Mouse (Mus musculus) limb, embryonic 15.5 days (tissue): ENCODE data around the gene Ptcd2. TPM values are rescaled to one million over a fixed set of nuclear protein-coding genes. Genes with fewer than 3 reads are reported as not detected.
"Not testable (repeated sequence)": the region's sequence is repeated elsewhere in the genome, so short reads cannot be mapped to it uniquely, and the experiment has no call there.

ENCODE experiments used
- ATAC-seq: fragments of 200-750 bp; cut with Nextera tagmentation; 2 replicates; pipeline ENCODE4 v1.8.0; 2017; ENCODE audit warnings: low read depth, moderate TSS enrichment; ENCODE audit not compliant: insufficient number of reproducible peaks, low FRiP score, low TSS enrichment
- H3K27ac ChIP-seq: fragments of 300-500 bp; sonication (generic); 2 replicates; pipeline ENCODE4 v1.5.1; 2015; ENCODE audit warnings: moderate library complexity, mild to moderate bottlenecking, inconsistent platforms
- H3K27me3 ChIP-seq: fragments of 300-500 bp; sonication (generic); 2 replicates; pipeline ENCODE4 v1.6.1; 2015; ENCODE audit warnings: inconsistent platforms
- H3K36me3 ChIP-seq: fragments of 300-500 bp; sonication (generic); 2 replicates; pipeline ENCODE4 v1.6.1; 2015; ENCODE audit warnings: inconsistent platforms
- H3K4me1 ChIP-seq: fragments of 300-500 bp; sonication (generic); 2 replicates; pipeline ENCODE4 v1.6.1; 2015; ENCODE audit warnings: inconsistent platforms
- H3K4me2 ChIP-seq: fragments of 300-500 bp; sonication (generic); 2 replicates; pipeline ENCODE4 v1.6.1; 2015; ENCODE audit warnings: mild to moderate bottlenecking, inconsistent platforms
- H3K4me3 ChIP-seq: fragments of 300-500 bp; sonication (generic); 2 replicates; pipeline ENCODE4 v1.5.1; 2015; ENCODE audit warnings: mild to moderate bottlenecking, inconsistent platforms
- H3K9ac ChIP-seq: fragments of 300-500 bp; sonication (generic); 2 replicates; pipeline ENCODE4 v1.6.1; 2015; ENCODE audit warnings: inconsistent platforms
- H3K9me3 ChIP-seq: fragments of 300-500 bp; sonication (generic); 2 replicates; pipeline ENCODE4 v1.6.1; 2016; ENCODE audit warnings: inconsistent platforms
- WGBS: fragments of 180-500 bp; shearing (Covaris S2); methylation state at CpG from one replicate; pipeline ENCODE4 v1.1.7; 2015; 5-methylcytosine and 5-hydroxymethylcytosine counted together
- polyA plus RNA-seq: library from polyadenylated mRNA; unstranded; fragments of >200 nt; fragmentation: Nextera tagmentation; extraction: Ambion mirVana; gene quantifications from 2 replicates; pipeline ENCODE4 v1.2.1, GENCODE M21; 2015

Gene Ptcd2
- polyA plus RNA-seq, 1 experiment from 2014 or later, result 40.3 TPM

DNA sequence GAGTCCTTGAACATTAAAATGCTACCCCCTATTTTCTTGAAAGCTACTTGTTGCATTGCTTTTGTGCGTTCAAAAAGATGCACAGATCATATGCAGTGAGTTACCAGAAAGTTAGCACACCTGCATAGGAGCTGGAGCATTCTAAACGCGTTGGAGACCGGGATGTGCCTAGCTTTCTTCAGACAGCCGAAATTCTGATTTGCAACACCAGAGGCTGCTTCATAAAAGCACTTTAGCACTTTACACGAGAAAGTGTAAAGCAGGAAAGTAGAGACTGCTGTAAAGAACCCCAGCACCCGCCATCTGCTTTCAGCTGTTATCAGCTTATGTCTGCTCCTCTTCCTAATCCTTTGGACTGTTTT lies 9.0 kb upstream of the Ptcd2 start:
- Histone ChIP-seq H3K4me2 (peak overlapping the region; percentile 69), H3K36me3 (peaks cover 31% of the 10 kb centered on the region), H3K9ac (0 out of 2 replicates have a peak overlapping the region, but pooled peaks have one; percentile 18), H3K4me1 (peaks cover 5% of the 10 kb centered on the region; the same call in 1 of the 2 replicates), H3K9me3 (no peaks in the 10 kb centered on the region), H3K27ac (peak overlapping the region; percentile 85), H3K27me3 (no peaks in the 10 kb centered on the region), H3K4me3 (peak overlapping the region; percentile 46)
- 5% methylated on average over 7 of the region's 7 CpGs for WGBS
- peak; percentile 3; the same call in 1 of the 2 replicates for ATAC-seq

DNA sequence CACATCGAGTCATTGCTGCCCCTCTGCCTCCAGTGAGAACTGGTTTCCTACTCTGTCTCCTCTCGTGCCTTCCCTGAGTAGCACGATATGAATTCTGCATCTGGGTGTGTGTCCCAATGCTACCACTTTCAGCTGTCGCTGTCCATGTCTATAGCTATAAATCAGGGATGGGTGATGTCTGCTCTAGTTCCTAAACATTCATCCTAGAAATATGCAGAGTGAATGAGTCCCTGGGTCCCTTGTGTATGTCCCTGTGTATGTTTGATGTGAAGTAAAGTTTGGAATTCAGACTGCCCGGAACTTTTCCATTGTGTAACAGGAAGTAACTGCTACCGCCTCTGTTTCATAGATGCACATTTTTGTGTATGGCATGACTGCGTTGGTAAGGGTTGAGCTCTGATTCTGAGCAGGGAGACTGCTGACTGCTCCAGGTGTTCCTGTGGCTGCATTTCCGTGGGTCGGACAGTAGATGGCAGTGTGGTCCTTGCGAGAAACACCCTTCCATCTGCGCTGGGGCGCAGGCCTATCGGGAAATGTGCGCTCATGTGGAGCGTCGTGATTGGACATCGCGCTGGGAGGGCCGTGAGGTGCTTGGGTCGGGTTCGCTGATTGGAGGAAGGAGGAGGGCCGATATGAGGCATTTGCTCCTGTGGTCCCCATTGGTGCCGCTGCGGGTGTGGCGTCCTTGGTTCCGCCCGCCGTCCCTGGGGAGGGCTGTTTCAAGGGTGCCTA lies 8.4 kb upstream of the Ptcd2 start:
- peak overlapping the region; percentile 46 for H3K4me3 ChIP-seq
- peaks cover 35% of the 10 kb centered on the region for H3K36me3 ChIP-seq
- no peaks in the 10 kb centered on the region for H3K9me3 ChIP-seq
- 0 out of 2 replicates have a peak overlapping the region, but pooled peaks have one; percentile 18 for H3K9ac ChIP-seq
- H3K27me3 ChIP-seq, result no peaks in the 10 kb centered on the region
- ATAC-seq, result peak; percentile 99
- peak overlapping the region; percentile 85 for H3K27ac ChIP-seq
- H3K4me1 ChIP-seq, result peaks cover 5% of the 10 kb centered on the region; the same call in 1 of the 2 replicates
- 9% methylated on average over 28 of the region's 28 CpGs for WGBS
- H3K4me2 ChIP-seq, result peak overlapping the region; percentile 69

DNA sequence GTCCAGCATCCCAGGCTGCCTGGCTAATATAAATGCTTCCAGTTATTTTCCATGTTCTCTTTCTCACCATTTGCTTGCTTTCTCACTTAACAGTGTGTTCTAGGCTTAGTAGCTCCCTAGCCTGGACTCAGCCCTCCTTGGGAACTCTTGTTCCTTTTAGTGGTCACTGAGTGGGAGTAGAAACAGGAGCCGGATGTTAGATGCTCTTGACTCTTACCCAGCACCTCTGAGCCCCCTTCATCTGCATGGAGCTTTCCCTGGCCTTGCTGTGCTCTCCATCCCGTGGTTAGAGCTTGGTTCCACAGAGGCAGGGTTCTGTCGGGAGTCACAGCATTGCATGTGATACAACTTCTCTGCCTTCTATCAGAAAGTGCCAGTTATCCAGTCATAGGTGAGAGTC lies 7.1 kb upstream of the Ptcd2 start:
- H3K4me1 ChIP-seq, result peaks cover 5% of the 10 kb centered on the region; the same call in 1 of the 2 replicates
- H3K27ac ChIP-seq, result no peak overlapping the region
- no peaks in the 10 kb centered on the region for H3K9me3 ChIP-seq
- no peak overlapping the region for H3K4me3 ChIP-seq
- H3K36me3 ChIP-seq, result peaks cover 31% of the 10 kb centered on the region
- H3K4me2 ChIP-seq, result no peak overlapping the region
- H3K27me3 ChIP-seq, result no peaks in the 10 kb centered on the region
- 79% methylated on average over 3 of the region's 3 CpGs for WGBS
- no peak overlapping the region for H3K9ac ChIP-seq
- no peak for ATAC-seq

DNA sequence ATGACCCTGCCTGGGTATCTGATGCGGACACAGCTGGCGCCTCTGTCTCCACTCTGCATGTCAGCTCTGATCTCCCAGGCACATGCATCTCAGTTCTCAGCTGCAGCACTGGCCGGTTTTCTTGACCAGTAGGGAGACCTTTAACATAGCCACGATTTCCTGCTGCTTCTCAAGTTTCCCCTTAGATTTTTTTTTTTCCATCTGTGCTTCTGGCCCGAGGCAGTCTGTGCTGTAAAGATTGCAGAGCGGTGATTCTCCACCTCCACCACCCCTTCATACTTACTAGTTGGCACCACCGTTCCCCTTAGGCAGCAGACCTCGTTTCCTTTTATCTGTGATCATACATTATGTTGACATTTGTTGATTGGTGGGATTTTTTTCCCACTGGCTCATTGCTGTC lies 6.7 kb upstream of the Ptcd2 start:
- Histone ChIP-seq H3K4me1 (peaks cover 5% of the 10 kb centered on the region; the same call in 1 of the 2 replicates), H3K27ac (no peak overlapping the region), H3K4me2 (no peak overlapping the region), H3K27me3 (no peaks in the 10 kb centered on the region), H3K9ac (no peak overlapping the region), H3K4me3 (no peak overlapping the region), H3K9me3 (no peaks in the 10 kb centered on the region), H3K36me3 (peaks cover 31% of the 10 kb centered on the region)
- 49% methylated on average over 8 of the region's 8 CpGs for WGBS
- no peak for ATAC-seq

DNA sequence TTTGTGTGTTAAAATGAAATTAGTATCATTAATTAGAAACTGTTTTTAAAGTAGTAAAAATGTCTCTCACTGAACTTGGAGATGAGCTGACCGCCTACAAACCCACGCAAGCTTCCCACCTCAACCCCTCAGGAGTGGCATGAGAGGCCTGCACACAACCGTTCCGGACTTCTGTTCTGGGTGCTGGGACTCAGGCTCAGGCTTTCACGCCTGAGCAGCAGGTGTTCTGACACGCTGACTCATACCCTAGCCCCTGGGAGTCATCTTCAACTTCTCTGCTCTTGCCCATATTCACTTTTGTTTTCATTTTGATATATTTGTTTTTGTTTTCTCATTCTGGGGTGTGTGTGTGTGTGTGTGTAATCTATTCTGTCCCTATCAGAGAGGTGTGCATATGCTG lies 5.5 kb upstream of the Ptcd2 start:
- no peak overlapping the region for H3K4me3 ChIP-seq
- no peak for ATAC-seq
- H3K4me1 ChIP-seq, result peaks cover 11% of the 10 kb centered on the region; the same call in 1 of the 2 replicates
- no peak overlapping the region for H3K9ac ChIP-seq
- no peaks in the 10 kb centered on the region for H3K27me3 ChIP-seq
- H3K27ac ChIP-seq, result no peak overlapping the region
- H3K9me3 ChIP-seq, result no peaks in the 10 kb centered on the region
- 86% methylated on average over 6 of the region's 6 CpGs for WGBS
- H3K4me2 ChIP-seq, result no peak overlapping the region
- H3K36me3 ChIP-seq, result peaks cover 28% of the 10 kb centered on the region

DNA sequence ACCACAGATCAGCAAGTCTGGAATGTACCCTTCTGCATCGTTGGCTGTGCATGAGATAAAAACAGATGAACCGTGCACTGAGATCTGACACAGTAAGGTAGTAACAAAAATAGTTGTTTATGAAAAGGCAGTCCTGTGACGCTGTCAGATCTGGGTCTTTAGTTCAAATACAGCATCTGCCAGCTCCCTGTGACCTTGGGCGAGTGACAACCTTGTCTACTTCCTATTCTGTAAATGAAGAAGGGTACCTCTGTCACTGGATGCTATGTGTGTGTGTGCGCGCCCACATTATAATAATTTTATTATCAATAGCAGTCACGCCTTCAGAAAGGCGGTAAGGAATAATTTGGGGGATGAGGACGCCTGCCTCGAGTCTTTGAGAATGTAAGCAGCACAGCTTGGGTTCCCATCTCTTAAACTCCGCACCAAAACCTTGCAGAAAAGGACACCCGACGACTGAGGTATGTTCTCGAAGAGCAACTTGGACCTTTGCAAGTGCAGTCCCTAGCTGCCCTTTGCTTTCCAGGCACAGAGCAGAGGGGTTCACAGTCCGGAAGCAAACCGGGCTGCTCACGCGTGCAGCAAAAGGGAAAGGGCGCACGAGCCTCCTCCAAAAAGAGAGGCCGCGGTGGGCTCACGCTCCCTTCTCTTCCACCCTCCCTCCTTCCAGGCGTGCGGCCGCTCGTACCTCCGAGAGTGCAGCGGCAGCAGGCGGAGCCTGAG lies 468 bp downstream of the Ptcd2 start:
- H3K27ac ChIP-seq, result peak overlapping the region; percentile 94
- H3K27me3 ChIP-seq, result no peaks in the 10 kb centered on the region
- peak overlapping the region; percentile 65 for H3K4me2 ChIP-seq
- H3K4me1 ChIP-seq, result peaks cover 14% of the 10 kb centered on the region
- peak overlapping the region; percentile 77 for H3K4me3 ChIP-seq
- 1% methylated on average over 29 of the region's 30 CpGs for WGBS
- H3K36me3 ChIP-seq, result peaks cover 48% of the 10 kb centered on the region
- H3K9ac ChIP-seq, result peak overlapping the region; percentile 81
- H3K9me3 ChIP-seq, result no peaks in the 10 kb centered on the region
- no peak; the same call in none of the 2 replicates for ATAC-seq

DNA sequence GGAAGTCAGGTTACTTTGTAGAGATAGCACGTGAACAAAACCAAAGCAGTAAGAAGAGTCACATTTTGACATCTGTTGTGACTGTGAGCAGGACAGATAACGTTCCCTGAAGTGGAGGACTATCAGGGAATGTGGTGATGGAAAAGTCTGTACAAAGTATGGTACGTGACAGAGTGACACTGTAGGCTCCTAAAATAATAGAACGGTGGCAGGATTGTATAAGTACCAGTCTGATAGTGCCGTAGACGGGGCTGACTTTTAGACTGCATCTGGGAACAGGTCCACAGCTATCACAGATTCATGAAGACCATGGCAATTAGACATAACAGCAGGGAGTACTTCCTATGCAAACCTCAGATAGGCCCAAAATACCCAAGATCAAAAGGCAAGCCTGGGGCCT lies 3.0 kb downstream of the Ptcd2 start:
- Histone ChIP-seq H3K4me1 (peaks cover 14% of the 10 kb centered on the region), H3K9me3 (no peaks in the 10 kb centered on the region), H3K36me3 (peaks cover 59% of the 10 kb centered on the region), H3K27me3 (no peaks in the 10 kb centered on the region), H3K27ac (no peak overlapping the region), H3K4me2 (no peak overlapping the region), H3K4me3 (no peak overlapping the region), H3K9ac (no peak overlapping the region)
- 96% methylated on average over 6 of the region's 6 CpGs for WGBS
- ATAC-seq, result no peak

DNA sequence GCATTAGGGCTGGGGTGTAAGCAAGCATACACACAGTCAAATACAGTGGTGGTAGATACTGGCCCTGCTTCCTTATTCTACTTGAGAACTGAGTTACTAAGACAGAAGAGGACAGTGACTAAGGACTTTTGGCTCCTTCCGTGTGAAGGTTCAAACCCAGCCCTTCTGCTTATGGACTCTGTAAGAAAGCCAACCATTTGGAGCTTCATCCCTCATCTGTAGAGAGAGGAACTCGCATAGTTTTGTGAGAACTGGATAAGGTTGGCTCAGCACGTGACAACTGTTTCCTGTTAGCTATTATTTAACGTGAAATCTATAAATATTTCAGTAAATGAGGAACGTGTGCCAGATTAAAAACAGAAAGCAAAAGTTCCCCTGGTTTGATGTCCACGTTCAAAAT lies 7.0 kb downstream of the Ptcd2 start:
- WGBS, result 41% methylated on average over 6 of the region's 6 CpGs
- peaks cover 87% of the 10 kb centered on the region for H3K36me3 ChIP-seq
- no peak overlapping the region for H3K9ac ChIP-seq
- no peak overlapping the region for H3K4me3 ChIP-seq
- H3K27ac ChIP-seq, result no peak overlapping the region
- no peaks in the 10 kb centered on the region for H3K27me3 ChIP-seq
- no peaks in the 10 kb centered on the region for H3K4me1 ChIP-seq
- ATAC-seq, result no peak
- H3K9me3 ChIP-seq, result no peaks in the 10 kb centered on the region
- H3K4me2 ChIP-seq, result no peak overlapping the region

DNA sequence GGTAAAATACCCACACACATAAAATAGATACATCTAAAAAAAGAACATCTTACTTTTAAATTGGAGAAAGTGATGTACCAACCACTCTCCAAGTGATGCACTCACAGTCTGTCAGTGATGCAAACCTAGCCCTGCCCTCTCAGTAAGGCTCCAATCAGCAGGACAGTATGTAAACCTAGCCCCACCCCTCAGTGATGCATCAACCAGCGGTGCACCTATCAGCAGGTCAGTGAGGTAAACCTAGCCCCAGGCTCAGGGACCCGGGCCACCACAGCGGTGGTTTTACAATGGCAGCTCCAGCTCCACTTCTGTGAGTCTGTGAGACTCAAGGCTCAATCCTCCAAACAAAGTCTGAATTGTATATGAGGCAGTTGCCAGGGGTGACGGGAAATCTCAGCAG lies 13.2 kb downstream of the Ptcd2 start:
- Histone ChIP-seq H3K4me2 (no peak overlapping the region), H3K9ac (no peak overlapping the region), H3K36me3 (peaks cover 88% of the 10 kb centered on the region), H3K9me3 (no peaks in the 10 kb centered on the region), H3K27ac (no peak overlapping the region), H3K4me3 (no peak overlapping the region), H3K27me3 (no peaks in the 10 kb centered on the region), H3K4me1 (no peaks in the 10 kb centered on the region)
- no peak for ATAC-seq
- WGBS, result 67% methylated on average over 4 of the region's 4 CpGs

DNA sequence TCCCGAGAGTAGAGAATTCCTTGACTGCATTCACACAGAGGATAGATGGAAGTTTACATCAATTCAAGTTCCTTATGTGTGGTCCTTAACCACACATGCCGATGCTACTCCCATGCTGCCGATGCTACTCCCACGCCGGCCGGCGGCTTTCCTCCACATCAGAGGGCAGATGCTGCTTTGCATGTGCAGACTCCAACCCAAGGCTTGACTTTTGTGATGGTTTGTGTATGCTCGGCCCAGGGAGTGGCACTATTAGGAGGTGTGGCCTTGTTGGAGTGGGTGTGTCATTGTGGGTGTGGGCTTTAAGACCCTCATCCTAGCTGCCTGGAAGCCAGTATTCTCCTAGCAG lies 20.2 kb downstream of the Ptcd2 start:
- not testable (repeated sequence) for H3K4me1 ChIP-seq, H3K9me3 ChIP-seq, H3K9ac ChIP-seq, H3K4me3 ChIP-seq, H3K4me2 ChIP-seq, H3K27ac ChIP-seq, ATAC-seq, H3K27me3 ChIP-seq
- peaks cover 78% of the 10 kb centered on the region for H3K36me3 ChIP-seq
- 85% methylated on average over 8 of the region's 8 CpGs for WGBS

DNA sequence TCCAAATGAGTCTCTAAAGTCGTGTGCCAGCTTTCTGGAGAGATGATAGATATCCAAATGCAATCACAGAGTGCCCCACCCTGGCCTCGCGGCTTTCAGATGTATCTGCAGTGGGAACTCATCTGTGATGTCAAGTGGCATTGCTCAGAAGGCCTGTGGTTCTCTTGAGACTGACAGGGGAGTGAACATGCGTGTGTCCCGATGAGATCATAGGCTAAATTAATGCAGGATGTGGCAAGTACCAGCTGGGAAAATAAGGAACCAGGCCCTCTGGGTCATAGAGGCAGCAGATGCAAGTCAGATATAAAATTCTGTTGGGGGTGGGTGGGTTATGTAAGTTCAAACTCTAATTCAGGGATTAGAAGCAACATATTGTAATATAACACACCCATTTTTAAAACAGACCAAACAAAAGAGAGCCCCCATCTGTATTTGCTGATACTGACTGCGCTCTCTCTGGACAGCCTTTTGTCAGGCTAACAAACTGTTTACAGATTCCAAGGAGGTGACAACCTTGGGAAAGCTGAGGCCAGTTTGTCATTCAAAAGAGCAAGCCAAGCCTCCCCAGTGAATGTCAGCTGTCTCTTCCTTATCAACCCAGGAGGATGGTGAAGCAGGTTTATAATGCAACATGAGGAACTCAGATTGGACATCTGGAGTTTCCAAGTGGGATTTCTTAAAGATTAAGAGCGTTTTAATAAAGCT lies 20.7 kb downstream of the Ptcd2 start:
- Histone ChIP-seq H3K36me3 (peaks cover 75% of the 10 kb centered on the region), H3K9ac (no peak overlapping the region), H3K4me2 (no peak overlapping the region), H3K27me3 (no peaks in the 10 kb centered on the region), H3K4me3 (no peak overlapping the region), H3K27ac (no peak overlapping the region), H3K4me1 (no peaks in the 10 kb centered on the region), H3K9me3 (no peaks in the 10 kb centered on the region)
- WGBS, result 74% methylated on average over 7 of the region's 7 CpGs
- ATAC-seq, result no peak

DNA sequence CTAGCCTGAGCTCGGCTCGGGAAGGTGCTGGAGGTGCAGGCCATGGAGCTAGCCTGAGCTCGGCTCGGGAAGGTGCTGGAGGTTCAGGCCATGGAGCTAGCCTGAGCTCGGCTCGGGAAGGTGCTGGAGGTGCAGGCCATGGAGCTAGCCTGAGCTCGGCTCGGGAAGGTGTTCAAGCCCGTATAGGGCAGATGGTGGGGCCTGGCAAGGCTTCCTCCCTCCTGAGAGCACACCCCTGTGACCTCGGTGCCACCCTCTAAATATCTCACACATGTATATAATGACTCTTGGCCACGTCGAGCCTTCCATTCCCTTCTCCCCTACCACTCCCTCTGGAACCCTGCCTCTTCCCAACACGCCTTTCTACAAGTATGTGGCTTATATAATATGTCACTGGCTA lies 21.6 kb downstream of the Ptcd2 start:
- not testable (repeated sequence) for H3K27me3 ChIP-seq, H3K4me2 ChIP-seq, ATAC-seq, H3K4me1 ChIP-seq, H3K4me3 ChIP-seq, H3K27ac ChIP-seq, H3K9me3 ChIP-seq, H3K9ac ChIP-seq
- WGBS, result 95% methylated on average over 13 of the region's 13 CpGs
- peaks cover 70% of the 10 kb centered on the region for H3K36me3 ChIP-seq
